Mouse (Mus musculus) gastrocnemius, postnatal 36 days (tissue): Measurements from ENCODE around the gene Sulf2. TPM values are rescaled to one million over a fixed set of nuclear protein-coding genes. Genes with fewer than 3 reads are reported as not detected.

Experiments
- DNase-seq, 2 experiments: peaks; one replicate each; pipeline ENCODE4 v3.0.0; 2022
- intact Hi-C: fragments of 180-260 bp; cut with DNase I; formaldehyde crosslinking; loops from one replicate; pipeline ENCODE4 v1.15.1; 2025
- total RNA-seq, 2 experiments: library from RNA; stranded (reverse); gene quantifications; 2 replicates each; pipeline ENCODE4 v1.2.3; 2021

Sulf2 gene
- total RNA-seq, 2 experiments from 2014 or later = 7.9 to 10.5 TPM

DNA sequence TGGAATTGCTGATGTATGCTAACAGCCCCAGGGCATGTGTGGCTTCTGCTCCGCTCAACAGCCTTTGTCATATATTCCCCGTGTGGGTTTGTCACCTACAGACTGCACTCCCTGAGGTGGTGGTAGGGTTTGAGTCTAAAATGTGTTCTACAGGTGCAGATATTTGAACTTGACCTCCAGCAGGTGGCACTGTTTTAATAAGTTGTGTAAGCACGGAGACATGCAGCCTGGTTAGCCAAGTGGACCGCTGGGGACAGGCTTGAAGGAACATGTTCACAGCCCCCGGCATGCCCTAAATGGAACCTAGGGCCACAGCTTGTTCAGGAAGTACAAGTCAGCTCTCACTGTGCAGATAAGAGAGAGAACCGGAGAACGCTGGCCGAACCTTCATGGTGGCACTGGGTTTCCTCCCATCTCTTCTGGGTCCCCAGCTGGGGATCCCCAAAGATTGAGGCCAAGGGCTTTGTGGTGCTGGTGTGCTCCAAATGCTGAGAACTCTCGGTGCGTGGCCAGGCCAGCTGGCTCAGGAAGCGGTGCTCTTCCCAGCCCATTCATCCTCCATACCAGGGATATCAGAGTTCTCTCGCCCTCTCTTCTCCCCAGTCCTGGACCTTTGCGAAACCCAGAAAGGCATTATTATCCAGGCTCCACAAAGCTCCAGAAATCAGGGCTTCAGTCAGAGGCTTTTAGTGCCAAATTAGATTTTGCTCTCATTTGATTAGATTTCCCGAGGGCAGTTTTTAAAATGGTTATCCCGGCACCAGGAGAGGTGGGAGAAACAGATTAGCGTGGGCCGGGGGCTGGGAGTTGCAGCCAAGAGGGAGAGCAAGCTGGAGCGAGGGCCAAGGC lies 57.8 kb downstream of the Sulf2 start:
- DNase-seq = no peak
- intact Hi-C loops = no loop called here

DNA sequence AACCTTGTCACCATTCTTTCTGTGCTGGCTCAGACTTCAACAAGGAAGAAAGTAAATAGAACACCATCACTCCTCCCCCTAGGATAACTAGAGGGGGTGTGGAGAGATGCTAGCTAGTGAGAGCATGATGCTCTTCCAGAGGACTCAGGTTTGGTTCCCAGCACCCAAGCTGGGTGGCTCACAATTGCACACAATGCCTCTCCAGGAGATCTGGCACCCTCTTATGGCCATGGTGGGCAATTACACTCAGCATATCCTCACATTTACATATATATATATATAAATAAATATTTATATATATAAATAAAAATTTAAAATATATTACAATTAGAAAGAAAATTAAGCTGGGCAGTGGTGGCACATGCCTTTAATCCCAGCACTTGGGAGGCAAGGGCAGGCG lies 58.6 kb downstream of the Sulf2 start:
- no peak for DNase-seq
- intact Hi-C loops = no loop called here

GRCm38 (mm10) chr2:166096300-166096699 lies 59.2 kb downstream of the Sulf2 start:
- no peak for DNase-seq
- intact Hi-C loops = no loop called here

DNA sequence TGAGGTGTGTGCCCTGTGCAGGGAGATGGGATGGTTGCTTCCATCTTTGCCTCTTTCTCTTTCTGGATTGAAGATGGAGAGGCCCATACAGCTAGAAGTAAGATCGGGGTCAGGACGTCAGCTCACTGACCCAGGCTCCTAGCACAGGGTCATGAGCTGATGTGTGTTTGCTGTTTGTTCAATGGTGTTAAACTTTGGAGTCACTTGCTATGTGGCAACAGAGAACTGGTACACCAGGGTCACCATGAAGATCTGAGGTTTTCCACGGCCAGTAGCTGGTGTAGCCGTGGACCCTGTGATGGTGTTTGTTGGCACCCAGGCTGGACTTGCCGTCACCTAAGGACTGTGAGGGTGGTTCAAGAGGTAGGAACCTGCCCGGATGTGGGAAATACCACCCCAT lies 63.1 kb downstream of the Sulf2 start:
- intact Hi-C loops = no loop called here
- no peak for DNase-seq

DNA sequence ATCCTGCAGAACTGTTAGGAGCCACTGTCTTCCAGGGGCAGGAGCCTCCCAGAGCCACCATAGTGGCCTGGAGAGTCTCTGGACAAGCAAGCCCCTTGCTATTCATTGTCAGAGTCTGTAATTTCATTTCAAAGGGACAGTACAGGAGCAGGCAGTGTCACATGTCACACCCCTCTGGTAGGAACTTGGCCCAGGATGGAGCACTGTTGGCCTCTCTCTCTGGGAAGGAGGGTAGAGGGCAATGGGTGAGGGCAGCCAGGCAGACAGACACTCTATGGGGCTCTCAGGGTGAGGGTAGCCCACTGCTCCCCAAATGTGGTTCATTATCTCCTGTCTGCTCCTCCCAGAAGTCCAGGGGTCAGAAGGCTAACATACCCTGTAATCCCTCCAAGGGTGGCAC lies 63.9 kb downstream of the Sulf2 start:
- no peak for DNase-seq
- intact Hi-C loops = no loop called here

- intact Hi-C loops = no loop called here
- no peak for DNase-seq
Measured at GRCm38 (mm10) chr2:166090131-166090581, 65.3 kb downstream of the Sulf2 start.

GRCm38 (mm10) chr2:166088991-166089390 lies 66.5 kb downstream of the Sulf2 start:
- intact Hi-C loops = loop anchor here (5.0 to 10.0 kb wide), 2 partner anchors 348 to 696 kb away; no protein-coding TSS in a partner anchor
- no peak for DNase-seq

DNA sequence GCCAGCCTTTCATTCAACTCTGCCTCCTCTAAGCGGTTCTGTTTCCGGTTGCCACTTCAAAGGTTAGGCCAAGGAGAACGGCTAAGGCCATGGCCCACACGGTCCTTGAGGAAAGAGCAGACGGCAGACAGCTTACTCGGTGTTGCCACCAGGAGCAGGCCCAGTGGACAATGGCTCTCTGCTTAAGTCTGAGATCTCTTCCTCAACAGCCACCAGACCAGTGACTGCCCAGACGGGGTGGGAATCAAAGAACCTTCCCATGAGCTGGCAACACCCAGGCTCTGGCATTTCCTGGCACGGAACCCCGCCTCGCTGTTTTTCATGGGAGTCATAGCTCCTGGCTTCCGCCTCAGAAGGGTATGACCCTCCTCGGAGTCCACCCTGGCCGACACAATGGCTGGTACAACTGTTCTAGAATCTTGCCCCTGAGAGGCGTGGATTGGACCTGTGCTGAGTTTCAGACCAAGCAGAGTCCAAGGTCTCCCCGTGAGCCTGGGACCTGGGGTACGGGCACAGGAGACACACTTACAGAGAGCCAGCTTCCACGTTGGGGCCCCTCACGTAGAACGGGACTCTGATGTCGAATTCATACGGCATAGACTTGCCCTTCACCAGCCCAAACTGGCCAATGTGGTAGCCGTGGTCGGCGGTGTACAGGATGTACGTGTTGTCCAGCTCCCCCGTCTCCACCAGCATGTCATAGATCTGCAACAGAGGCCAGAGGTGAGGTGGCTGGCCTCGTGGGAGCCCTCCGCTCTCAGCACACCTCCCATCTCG lies 68.8 kb downstream of the Sulf2 start:
- intact Hi-C loops = loop anchor here (5.0 to 10.0 kb wide), 2 partner anchors 351 to 698 kb away; no protein-coding TSS in a partner anchor
- no peak for DNase-seq

DNA sequence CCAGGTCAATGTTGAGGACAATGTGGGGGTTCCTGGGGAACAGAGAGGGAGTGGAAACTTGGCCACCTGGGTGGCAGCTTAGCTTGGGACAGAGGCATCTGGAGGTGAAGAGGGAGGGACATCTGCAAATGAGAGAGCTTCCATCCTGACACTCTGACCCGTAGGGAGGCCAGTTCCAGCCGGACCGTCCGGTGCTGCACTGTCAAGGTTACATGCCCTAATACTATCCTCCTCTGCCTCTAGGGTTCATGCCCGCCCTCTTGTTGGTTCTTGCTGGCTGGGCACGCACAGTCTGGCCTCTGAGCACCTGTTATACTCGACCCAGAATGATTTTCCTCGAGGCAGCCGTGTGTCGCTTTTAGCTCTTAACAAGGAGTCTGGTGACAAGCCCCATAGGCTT lies 69.7 kb downstream of the Sulf2 start:
- DNase-seq = no peak
- intact Hi-C loops = loop anchor here (5.0 to 10.0 kb wide), 2 partner anchors 352 to 699 kb away; no protein-coding TSS in a partner anchor

DNA sequence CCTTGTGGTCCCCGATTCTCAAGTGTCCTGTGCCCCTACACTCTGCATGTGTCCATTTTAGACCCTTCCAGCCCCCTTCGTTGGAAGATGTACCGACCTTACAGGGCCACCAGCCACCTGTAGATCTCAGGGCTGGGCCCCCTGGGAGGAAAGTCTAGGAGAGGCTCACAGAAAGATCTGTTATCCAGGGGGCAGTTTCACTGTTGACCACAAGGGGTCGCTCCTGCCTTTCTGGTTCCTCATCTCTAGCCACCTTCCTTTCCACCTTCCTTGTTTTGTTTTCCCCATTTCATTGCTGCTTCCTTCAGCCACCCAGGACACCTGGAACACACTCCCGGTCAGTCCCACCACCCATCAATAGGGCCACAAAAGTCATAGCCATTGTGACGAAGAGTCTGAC lies 70.5 kb downstream of the Sulf2 start:
- intact Hi-C loops = loop anchor here (1.0 to 10.0 kb wide), 3 partner anchors 352 to 700 kb away; no protein-coding TSS in a partner anchor
- peak; percentile 44 to 56 for DNase-seq

- DNase-seq = no peak
- intact Hi-C loops = loop anchor here (1.0 to 10.0 kb wide), 2 partner anchors 480 to 701 kb away; no protein-coding TSS in a partner anchor
Measured at GRCm38 (mm10) chr2:166084111-166084510, 71.4 kb downstream of the Sulf2 start.

- intact Hi-C loops = loop anchor here (1.0 to 10.0 kb wide), 2 partner anchors 481 to 701 kb away; no protein-coding TSS in a partner anchor
- DNase-seq = no peak
Measured at GRCm38 (mm10) chr2:166083542-166084031, 71.9 kb downstream of the Sulf2 start.

DNA sequence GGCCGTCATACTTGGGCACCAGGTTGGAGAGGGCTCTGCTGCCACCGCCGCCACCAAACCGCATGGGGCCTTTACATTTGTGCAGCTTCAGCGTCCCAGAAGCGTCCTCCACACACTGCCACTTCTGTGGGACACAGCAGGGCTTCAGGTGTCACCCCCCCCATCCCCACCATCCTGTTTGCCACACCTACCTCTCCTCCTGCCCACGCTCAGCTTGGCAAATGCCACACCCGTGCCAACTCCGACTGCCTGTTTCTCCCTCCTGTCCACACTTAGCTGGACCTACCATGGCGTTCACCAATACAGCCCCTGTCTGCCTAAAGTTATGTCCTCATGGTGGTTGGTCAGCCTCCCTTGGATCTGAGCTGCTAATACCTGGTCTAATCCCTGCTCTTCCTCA lies 72.8 kb downstream of the Sulf2 start:
- DNase-seq = no peak
- intact Hi-C loops = loop anchor here (10.0 kb wide), 1 partner anchor 702 kb away; no protein-coding TSS in a partner anchor

DNA sequence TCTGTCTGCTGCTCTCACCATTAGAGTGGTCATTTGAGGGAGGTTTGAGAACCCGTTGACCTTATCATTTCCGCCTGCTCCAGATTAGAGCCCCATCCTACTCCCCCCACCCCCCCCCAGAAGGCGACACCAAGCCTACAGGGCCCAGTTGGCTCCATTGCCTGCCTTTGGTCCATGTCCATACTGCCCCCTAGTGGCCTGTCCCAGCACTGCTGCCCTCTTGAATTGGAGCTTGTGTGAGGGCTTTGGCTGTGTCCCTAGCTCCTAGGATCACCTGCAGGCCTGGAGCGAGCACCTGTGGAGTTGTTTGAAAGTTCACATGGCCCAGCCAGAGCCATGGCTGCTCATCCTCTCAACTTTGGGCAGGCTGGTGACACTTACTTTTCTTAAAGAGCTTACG lies 73.3 kb downstream of the Sulf2 start:
- intact Hi-C loops = loop anchor here (10.0 kb wide), 1 partner anchor 703 kb away; no protein-coding TSS in a partner anchor
- peak; percentile 76 to 80 for DNase-seq

DNA sequence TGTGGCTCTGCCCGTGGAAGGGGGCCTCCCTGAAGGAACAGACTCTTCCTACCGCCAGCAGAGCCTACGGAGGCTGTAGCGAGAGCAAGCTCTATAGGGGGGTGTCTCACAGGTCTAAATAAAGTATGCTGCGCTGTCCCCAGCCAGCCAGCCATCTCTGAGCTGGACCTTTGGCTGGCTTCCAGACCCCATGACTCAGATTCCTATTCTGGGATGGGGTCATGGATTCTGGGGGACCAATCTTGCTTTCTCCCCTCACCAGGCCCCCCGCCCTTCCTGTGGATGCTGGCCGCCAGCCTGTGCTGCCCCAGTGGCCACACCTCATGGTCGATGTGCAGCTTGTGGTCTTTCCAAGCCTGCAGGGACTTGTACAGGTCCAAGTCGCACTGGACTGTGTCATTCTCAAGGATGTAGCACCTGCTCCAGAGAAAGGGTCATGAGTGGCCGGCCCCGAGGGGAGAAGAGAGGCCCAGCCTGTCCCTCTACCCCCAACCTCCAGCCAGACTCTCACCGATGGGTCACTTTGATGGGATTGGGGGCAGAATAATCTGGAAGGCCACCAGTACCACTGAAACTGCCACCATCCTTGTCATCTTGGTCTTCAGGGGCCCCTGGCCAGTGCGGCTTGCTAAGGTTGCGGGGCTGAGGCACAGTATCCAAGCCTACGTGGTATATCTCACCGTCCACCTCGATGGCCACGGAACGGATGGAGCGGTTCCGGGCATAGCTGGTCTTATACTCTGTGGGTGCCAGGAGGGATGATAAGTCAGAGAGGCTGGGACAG lies 74.3 kb downstream of the Sulf2 start:
- intact Hi-C loops = loop anchor here (10.0 kb wide), 1 partner anchor 704 kb away; no protein-coding TSS in a partner anchor
- peak in 1 of 2 experiments; percentile 42 for DNase-seq

- intact Hi-C loops = loop anchor here (10.0 kb wide), 1 partner anchor 705 kb away; no protein-coding TSS in a partner anchor
- no peak for DNase-seq
Measured at GRCm38 (mm10) chr2:166079961-166080885, 75.2 kb downstream of the Sulf2 start.

GRCm38 (mm10) chr2:166079231-166079630 lies 76.2 kb downstream of the Sulf2 start:
- intact Hi-C loops = no loop called here
- no peak for DNase-seq

DNA sequence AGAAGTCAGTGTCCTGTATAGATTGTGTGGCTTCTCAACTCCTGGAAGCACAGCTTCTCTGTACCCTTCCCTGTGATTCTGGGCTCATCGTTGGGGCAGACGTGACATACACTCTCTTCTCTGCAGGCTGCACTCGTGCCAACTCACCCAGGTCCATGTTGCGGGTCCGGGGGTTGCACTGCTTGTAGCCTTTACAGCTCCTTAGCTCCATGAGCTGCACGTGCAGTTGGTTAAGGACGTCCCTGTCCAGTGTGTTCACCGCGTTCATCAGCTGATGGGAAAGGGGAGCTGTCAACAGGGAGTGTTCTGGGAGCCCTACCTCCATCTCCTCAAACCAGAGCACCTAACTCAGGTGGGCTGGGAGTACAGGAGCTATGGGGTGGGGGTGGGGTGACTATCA lies 78.1 kb downstream of the Sulf2 start:
- no peak for DNase-seq

DNA sequence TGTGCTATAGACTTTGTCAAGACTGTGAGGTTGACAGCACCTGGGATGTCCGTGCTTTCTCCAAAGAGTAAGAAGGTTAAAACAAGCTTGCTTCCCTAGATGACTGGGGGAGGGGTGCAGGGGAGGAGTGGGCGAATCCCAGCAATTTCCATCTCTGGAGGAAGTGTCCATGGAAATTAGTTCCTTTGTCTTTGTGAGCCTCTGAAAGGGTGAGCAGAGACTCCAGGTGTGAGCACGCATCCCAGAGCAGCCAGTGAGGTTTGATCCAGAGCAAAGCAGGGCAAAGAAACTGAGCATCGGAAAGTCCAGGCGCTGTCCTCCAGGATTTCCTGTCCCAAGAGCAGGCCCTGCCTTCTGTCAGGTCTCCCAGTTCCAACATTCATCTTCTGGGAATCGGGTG lies 81.1 kb downstream of the Sulf2 start:
- intact Hi-C loops = no loop called here
- no peak for DNase-seq

More for the DNA sequence above, 78.1 kb downstream of the Sulf2 start:
- intact Hi-C loops = no loop called here
